11 mouse cellular contexts compared by ENCODE assay signal in the genomic region with DNA sequence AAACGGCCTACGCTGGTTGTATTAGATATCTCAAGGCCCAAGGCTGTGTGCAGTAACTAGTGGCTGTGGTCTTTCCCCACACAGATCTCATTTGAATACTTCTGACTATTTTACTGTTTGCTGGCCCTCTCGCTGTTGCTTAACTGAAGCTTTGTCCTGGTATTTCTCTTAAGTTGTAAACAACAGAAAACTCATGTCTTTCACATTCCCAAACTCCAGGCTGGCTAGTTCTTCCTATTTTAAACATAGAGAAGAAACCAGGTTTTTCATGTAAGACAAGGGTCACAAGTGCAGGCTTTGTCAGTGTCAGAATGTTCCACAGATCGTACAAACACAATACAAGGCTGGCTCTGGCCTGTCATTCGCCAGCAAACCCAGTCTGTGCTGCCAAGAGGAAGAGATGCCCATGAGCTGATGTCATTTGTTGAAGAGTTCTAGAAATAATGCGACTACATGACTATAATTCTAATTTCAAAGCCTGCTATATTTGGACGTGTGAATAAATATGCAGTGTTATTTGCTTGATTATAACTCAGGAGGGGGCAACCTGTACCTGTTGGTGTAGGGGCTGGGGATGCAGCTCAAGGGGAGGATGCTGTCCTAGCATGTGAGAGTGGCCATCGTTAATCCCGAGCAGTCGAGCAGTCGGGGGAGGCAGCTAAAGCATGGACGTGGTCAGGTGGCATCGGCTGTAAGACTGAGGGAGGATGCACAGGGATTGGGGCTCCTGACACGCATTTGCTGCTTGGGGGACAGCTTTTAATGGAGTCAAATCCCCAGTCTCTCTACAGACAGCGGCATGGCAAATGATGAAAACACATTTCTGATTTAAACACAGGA.
A peak's percentile ranks its signal among the peaks of the same experiment; 100 is the strongest.
DNase-seq lines count a peak whose midpoint lies in the region; ATAC-seq lines count a peak whose summit lies in the region.
"Had no signal": no experiment of that assay in that cellular context is flagged by ENCODE, and none has a peak within 500 bp of the region (broad histone marks: within the 10 kb centered on the region; RNA-seq: fewer than 3 reads in every experiment).

No protein-coding gene starts in this region.

- 66% methylated on average over 15 of the region's 15 CpGs for WGBS in midbrain, embryonic 16.5 days
- 81% methylated on average over 15 of the region's 15 CpGs for WGBS in midbrain, embryonic 11.5 days
- WGBS in intestine, embryonic 16.5 days: 63% methylated on average over 15 of the region's 15 CpGs

- H3K36me3 ChIP-seq in midbrain, embryonic 16.5 days (ENCODE audit: control insufficient read depth, insufficient read depth, low read length): peaks cover 23% of the 10 kb centered on the region
- peaks cover 9% of the 10 kb centered on the region; the same call in 1 of the 2 replicates for H3K36me3 ChIP-seq in midbrain, embryonic 11.5 days (ENCODE audit: control insufficient read depth, insufficient read depth, low read length)
- H3K36me3 ChIP-seq in intestine, embryonic 16.5 days (ENCODE audit: control insufficient read depth, insufficient read depth, low read length): peaks cover 23% of the 10 kb centered on the region

- ATAC-seq in frontal cortex, adult (ENCODE audit: low TSS enrichment): peak; percentile 71
- ATAC-seq in midbrain, embryonic 16.5 days: no peak
- no peak for ATAC-seq in midbrain, embryonic 11.5 days (ENCODE audit: low FRiP score)
- ATAC-seq in intestine, embryonic 16.5 days: no peak
- ATAC-seq in erythroid progenitor cell, adult 5-6 weeks (replicated peaks; ENCODE audit: low FRiP score, poor library complexity, severe bottlenecking): no peak

- H3K4me1 ChIP-seq in midbrain, embryonic 16.5 days (ENCODE audit: control insufficient read depth, insufficient read depth, low read length): no peaks in the 10 kb centered on the region; the same call in 1 of the 2 replicates
- H3K4me1 ChIP-seq in midbrain, embryonic 11.5 days (ENCODE audit: control insufficient read depth, insufficient read depth, low read length): no peaks in the 10 kb centered on the region
- H3K4me1 ChIP-seq in intestine, embryonic 16.5 days (ENCODE audit: control insufficient read depth, insufficient read depth, low read length): peaks cover 11% of the 10 kb centered on the region
- H3K4me1 ChIP-seq: limb, embryonic 13.5 days had no signal

- no peak overlapping the region for H3K4me3 ChIP-seq in midbrain, embryonic 16.5 days (ENCODE audit: low read depth, low read length)
- no peak overlapping the region for H3K4me3 ChIP-seq in midbrain, embryonic 11.5 days (ENCODE audit: low read depth, low read length)
- no peak overlapping the region for H3K4me3 ChIP-seq in intestine, embryonic 16.5 days (ENCODE audit: low read length)
- H3K4me3 ChIP-seq: hindbrain, embryonic 15.5 days; limb, embryonic 13.5 days; myocyte had no signal

- no peaks in the 10 kb centered on the region for H3K9me3 ChIP-seq in midbrain, embryonic 16.5 days (replicated peaks; ENCODE audit: control insufficient read depth, low read length, poor library complexity, severe bottlenecking)
- no peaks in the 10 kb centered on the region for H3K9me3 ChIP-seq in midbrain, embryonic 11.5 days (ENCODE audit: control insufficient read depth, low read length)
- H3K9me3 ChIP-seq in intestine, embryonic 16.5 days (ENCODE audit: control insufficient read depth, low read length): no peaks in the 10 kb centered on the region
- H3K9me3 ChIP-seq: hindbrain, embryonic 15.5 days; limb, embryonic 13.5 days had no signal

- DNase-seq in frontal cortex, postnatal 14 days (ENCODE audit: low spot score in 2 of 2): no peak
- DNase-seq in midbrain, embryonic 11.5 days (ENCODE audit: low spot score, missing footprints): no peak
- DNase-seq in telencephalon, adult 2 months (ENCODE audit: low read depth, low spot score): peak; percentile 38
- no peak for DNase-seq in ovary, postnatal 36 days (ENCODE audit: low spot score)

- H3K27ac ChIP-seq in midbrain, embryonic 16.5 days (ENCODE audit: low read length): peak overlapping the region; percentile 28
- no peak overlapping the region for H3K27ac ChIP-seq in midbrain, embryonic 11.5 days (ENCODE audit: low read depth, low read length)
- 0 out of 2 replicates have a peak overlapping the region, but pooled peaks have one; percentile 33 for H3K27ac ChIP-seq in intestine, embryonic 16.5 days (ENCODE audit: low read length)
- H3K27ac ChIP-seq: hindbrain, embryonic 15.5 days; limb, embryonic 13.5 days had no signal

- H3K9ac ChIP-seq in midbrain, embryonic 16.5 days (ENCODE audit: low read depth, low read length): no peak overlapping the region
- no peak overlapping the region for H3K9ac ChIP-seq in midbrain, embryonic 11.5 days (ENCODE audit: low read length)
- H3K9ac ChIP-seq in intestine, embryonic 16.5 days (ENCODE audit: low read depth, low read length): no peak overlapping the region
- H3K9ac ChIP-seq: hindbrain, embryonic 15.5 days; limb, embryonic 13.5 days had no signal

- H3K27me3 ChIP-seq in midbrain, embryonic 16.5 days (ENCODE audit: control insufficient read depth, insufficient read depth, low read depth, low read length): no peaks in the 10 kb centered on the region
- H3K27me3 ChIP-seq in midbrain, embryonic 11.5 days (ENCODE audit: control insufficient read depth, insufficient read depth, low read length): no peaks in the 10 kb centered on the region
- no peaks in the 10 kb centered on the region for H3K27me3 ChIP-seq in intestine, embryonic 16.5 days (replicated peaks; ENCODE audit: control insufficient read depth, insufficient read depth, low read length)
- H3K27me3 ChIP-seq: hindbrain, embryonic 15.5 days; limb, embryonic 13.5 days had no signal

- no peak overlapping the region for H3K4me2 ChIP-seq in midbrain, embryonic 16.5 days (ENCODE audit: low read length)
- no peak overlapping the region for H3K4me2 ChIP-seq in midbrain, embryonic 11.5 days
- no peak overlapping the region for H3K4me2 ChIP-seq in intestine, embryonic 16.5 days (ENCODE audit: low read depth, low read length)
- H3K4me2 ChIP-seq: hindbrain, embryonic 15.5 days; limb, embryonic 13.5 days had no signal
